Mouse (Mus musculus): Measurements from ENCODE around the gene Gm12888.
"Not testable (repeated sequence)": the region's sequence is repeated elsewhere in the genome, so short reads cannot be mapped to it uniquely, and the experiment has no call there.

The Gm12888 gene

DNA sequence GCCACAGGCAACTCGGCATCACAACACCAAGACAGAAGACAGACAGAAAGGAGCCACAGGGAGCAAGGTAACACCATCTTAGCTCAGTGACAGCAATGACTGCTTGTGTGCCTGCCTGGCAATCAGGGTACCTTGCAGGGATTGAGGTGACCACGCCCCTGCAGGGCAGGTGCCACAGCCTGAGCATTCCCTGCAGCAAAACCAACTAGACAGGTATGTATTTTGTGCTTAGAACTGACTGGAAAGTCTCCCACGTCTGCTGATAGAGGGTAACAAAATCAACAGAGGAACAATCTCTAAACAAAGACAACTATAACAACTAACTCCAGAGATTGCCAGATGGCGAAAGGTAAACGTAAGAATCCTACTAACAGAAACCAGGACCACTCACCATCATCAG lies at the start of gene Gm12888:
Gene Gm12888 (minus strand): TSS at position 101 of the 400 bp plus-strand sequence.
- not testable (repeated sequence) for DNase-seq (ENCODE audit: low spot score)
